Comparison of ENCODE assay signal across 27 mouse cellular contexts in the genomic region with DNA sequence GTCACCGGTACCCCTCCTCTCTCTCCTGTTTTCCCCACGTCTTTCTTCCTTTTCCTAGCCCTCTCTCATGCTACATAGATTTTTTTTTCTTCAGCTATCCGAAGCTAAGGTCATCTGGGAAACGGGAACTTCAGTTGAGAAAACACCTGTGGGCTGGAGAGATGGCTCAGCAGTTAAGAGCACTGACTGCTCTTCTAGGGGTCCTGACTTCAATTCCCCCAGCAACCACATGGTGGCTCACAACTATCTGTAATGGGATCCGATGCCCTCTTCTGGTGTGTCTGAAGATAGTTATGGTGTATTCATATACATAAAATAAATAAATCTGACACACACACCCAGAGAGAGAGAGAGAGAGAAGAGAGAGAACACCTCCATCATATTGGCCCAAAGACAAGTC. TPM values are rescaled to one million over a fixed set of nuclear protein-coding genes. Genes with fewer than 3 reads are reported as not detected.
A peak's percentile ranks its signal among the peaks of the same experiment; 100 is the strongest.
DNase-seq lines count a peak whose midpoint lies in the region; ATAC-seq and TF ChIP-seq lines count a peak whose summit lies in the region.
"Had no signal": no experiment of that assay in that cellular context is flagged by ENCODE, and none has a peak within 500 bp of the region (broad histone marks: within the 10 kb centered on the region; RNA-seq: fewer than 3 reads in every experiment).

No protein-coding gene starts in this region.

- H3K4me3 ChIP-seq in forebrain, postnatal 0 days (ENCODE audit: low read depth, low read length), result no peak overlapping the region
- no peak overlapping the region for H3K4me3 ChIP-seq in forebrain, embryonic 13.5 days
- H3K4me3 ChIP-seq: neural tube, embryonic 13.5 days had no signal

- no peaks in the 10 kb centered on the region for H3K4me1 ChIP-seq in forebrain, postnatal 0 days (ENCODE audit: insufficient read depth)
- H3K4me1 ChIP-seq in forebrain, embryonic 13.5 days, result no peaks in the 10 kb centered on the region
- H3K4me1 ChIP-seq: neural tube, embryonic 13.5 days had no signal

- peak; percentile 16; the same call in 1 of the 2 replicates for TF ChIP-seq CTCF in forebrain, postnatal 0 days (IDR thresholded peaks at IDR 0.05; ENCODE audit: low read depth)

- no peak overlapping the region for H3K4me2 ChIP-seq in forebrain, postnatal 0 days (ENCODE audit: low read depth)
- no peak overlapping the region for H3K4me2 ChIP-seq in forebrain, embryonic 13.5 days
- H3K4me2 ChIP-seq: hindbrain, embryonic 14.5 days; neural tube, embryonic 13.5 days had no signal

- H3K36me3 ChIP-seq in forebrain, postnatal 0 days (ENCODE audit: insufficient read depth), result no peaks in the 10 kb centered on the region
- no peaks in the 10 kb centered on the region for H3K36me3 ChIP-seq in forebrain, embryonic 13.5 days (ENCODE audit: poor library complexity, severe bottlenecking)

- DNase-seq in forebrain, postnatal 0 days, result no peak
- DNase-seq in layer of hippocampus, adult 11-12 months (ENCODE audit: low spot score), result peak; percentile 14
- DNase-seq in layer of hippocampus, adult 8-10 months (ENCODE audit: low spot score in 2 of 2), result no peak
- peak; percentile 16 for DNase-seq in right cerebral cortex, postnatal 14 days
- no peak for DNase-seq in right cerebral cortex, postnatal 25 days
- DNase-seq in thymus, postnatal 36 days, result peak; percentile 27 to 33
- no peak for DNase-seq in urinary bladder, postnatal 10 days (ENCODE audit: low spot score)
- DNase-seq: adrenal gland, postnatal 10 days; cerebellum, adult 11-12 months; cerebellum, postnatal 25 days; heart, postnatal 14 days; kidney, postnatal 25 days; liver had no signal

- WGBS in forebrain, postnatal 0 days, result 76% methylated on average over 5 of the region's 5 CpGs
- 74% methylated on average over 5 of the region's 5 CpGs for WGBS in forebrain, embryonic 13.5 days

- no peaks in the 10 kb centered on the region for H3K27me3 ChIP-seq in forebrain, postnatal 0 days (ENCODE audit: insufficient read depth, low read length)
- H3K27me3 ChIP-seq in forebrain, embryonic 13.5 days, result no peaks in the 10 kb centered on the region
- H3K27me3 ChIP-seq: neural tube, embryonic 13.5 days had no signal

- no peak overlapping the region for H3K9ac ChIP-seq in forebrain, postnatal 0 days
- H3K9ac ChIP-seq in forebrain, embryonic 13.5 days, result no peak overlapping the region
- H3K9ac ChIP-seq: hindbrain, embryonic 14.5 days; neural tube, embryonic 13.5 days had no signal

- H3K9me3 ChIP-seq in forebrain, postnatal 0 days (ENCODE audit: low read length), result peaks cover 5% of the 10 kb centered on the region; the same call in 1 of the 2 replicates
- H3K9me3 ChIP-seq in forebrain, embryonic 13.5 days (replicated peaks), result peaks cover 6% of the 10 kb centered on the region; the same call in 1 of the 2 replicates

- H3K27ac ChIP-seq in forebrain, postnatal 0 days (ENCODE audit: low read depth, low read length), result no peak overlapping the region
- no peak overlapping the region for H3K27ac ChIP-seq in forebrain, embryonic 13.5 days
- H3K27ac ChIP-seq: hindbrain, embryonic 14.5 days; neural tube, embryonic 13.5 days had no signal

- ATAC-seq in forebrain, postnatal 0 days, result no peak
- no peak for ATAC-seq in forebrain, embryonic 13.5 days
- ATAC-seq: forebrain, embryonic 14.5 days; intestine, embryonic 16.5 days had no signal

RNA-seq across cellular contexts. Expression of gene Lect2, which starts 12.7 kb away (rescaled TPM):
- total RNA-seq in forebrain, postnatal 0 days (2014; rRNA removed), result not detected in 2 replicates
- polyA plus RNA-seq in forebrain, postnatal 0 days (2015; fragmentation: Nextera tagmentation; extraction: Ambion mirVana), result not detected in 2 replicates
- not detected in 2 replicates for polyA plus RNA-seq in forebrain, embryonic 13.5 days (2015; fragmentation: Nextera tagmentation; extraction: Ambion mirVana)
- total RNA-seq in layer of hippocampus, adult 8-10 months (2022), result not detected
- total RNA-seq: CH12.LX; gastrocnemius, adult 18-20 months; heart, adult 8-10 months; heart, postnatal 14 days; layer of hippocampus, postnatal 25 days; left cerebral cortex, postnatal 36 days; megakaryocyte, adult 5-6 weeks; monocyte, adult 5-6 weeks had no signal
- polyA plus RNA-seq: forebrain, embryonic 14.5 days; hindbrain, embryonic 14.5 days; lung, embryonic 16.5 days; neural tube, embryonic 13.5 days had no signal

RNA-seq across cellular contexts. Expression of gene Fbxl21, which starts 13.3 kb away (rescaled TPM):
- total RNA-seq in forebrain, postnatal 0 days (2014; rRNA removed), result 5.4 and 7.1 TPM in 2 replicates
- 3.4 and 4.3 TPM in 2 replicates for polyA plus RNA-seq in forebrain, postnatal 0 days (2015; fragmentation: Nextera tagmentation; extraction: Ambion mirVana)
- 1.8 and 1.9 TPM in 2 replicates for polyA plus RNA-seq in forebrain, embryonic 13.5 days (2015; fragmentation: Nextera tagmentation; extraction: Ambion mirVana)
- 10 to 100 TPM in 1 of 4 experiments, 1 to 10 TPM in 3; 6.4 to 10.3 (median 8.0) TPM for total RNA-seq in layer of hippocampus, adult 8-10 months (2022)
- total RNA-seq: CH12.LX; megakaryocyte, adult 5-6 weeks had no signal

RNA-seq across cellular contexts. Expression of gene Il9, which starts 53.5 kb away (rescaled TPM):
- total RNA-seq in forebrain, postnatal 0 days (2014; rRNA removed), result not detected in 2 replicates
- not detected in 2 replicates for polyA plus RNA-seq in forebrain, postnatal 0 days (2015; fragmentation: Nextera tagmentation; extraction: Ambion mirVana)
- not detected in 2 replicates for polyA plus RNA-seq in forebrain, embryonic 13.5 days (2015; fragmentation: Nextera tagmentation; extraction: Ambion mirVana)
- total RNA-seq in layer of hippocampus, adult 8-10 months (2022), result not detected
- total RNA-seq: adrenal gland, postnatal 10 days; CH12.LX; gastrocnemius, adult 18-20 months; heart, adult 8-10 months; heart, postnatal 14 days; layer of hippocampus, postnatal 25 days; left cerebral cortex, postnatal 36 days; megakaryocyte, adult 5-6 weeks; monocyte, adult 5-6 weeks had no signal
- polyA plus RNA-seq: forebrain, embryonic 14.5 days; hindbrain, embryonic 14.5 days; intestine, embryonic 16.5 days; lung, embryonic 16.5 days; neural tube, embryonic 13.5 days; stomach, embryonic 16.5 days had no signal

Comparison
In these comparisons a context has a peak if more than half of its experiments do, and no peak if none do; other contexts are left out.
1. DNase-seq: peak in layer of hippocampus, adult 11-12 months (single experiment), right cerebral cortex, postnatal 14 days (single experiment) and thymus, postnatal 36 days (2 of 2); none in forebrain, postnatal 0 days (single experiment), layer of hippocampus, adult 8-10 months (0 of 2), right cerebral cortex, postnatal 25 days (single experiment) and urinary bladder, postnatal 10 days (single experiment).